Mouse (Mus musculus): Measurements from ENCODE around the gene Fbln7.
A peak's percentile ranks its signal among the peaks of the same experiment; 100 is the strongest.

Fbln7 gene

DNA sequence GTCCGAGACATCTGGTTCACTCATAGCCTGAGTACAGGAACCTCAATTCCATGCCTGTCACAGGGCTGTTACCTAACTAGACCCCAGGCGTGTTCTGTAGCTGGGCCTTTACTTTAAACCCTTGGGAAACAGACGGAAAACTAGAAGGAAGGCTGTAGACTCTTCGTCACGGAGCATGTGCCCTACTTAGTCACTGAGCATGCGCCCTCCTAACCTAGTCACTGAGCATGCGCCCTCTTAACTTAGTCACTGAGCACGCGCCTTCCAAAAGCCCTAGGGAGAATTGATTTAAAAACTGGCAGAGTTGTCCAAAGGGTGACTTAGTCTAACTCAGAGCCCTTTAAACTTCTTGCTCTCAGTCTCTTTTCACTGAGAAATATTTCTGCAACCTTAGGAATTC, at the start of gene Fbln7:
Gene Fbln7 (plus strand): TSS at position 346 of the 400 bp plus-strand sequence.
- no peak for DNase-seq

DNA sequence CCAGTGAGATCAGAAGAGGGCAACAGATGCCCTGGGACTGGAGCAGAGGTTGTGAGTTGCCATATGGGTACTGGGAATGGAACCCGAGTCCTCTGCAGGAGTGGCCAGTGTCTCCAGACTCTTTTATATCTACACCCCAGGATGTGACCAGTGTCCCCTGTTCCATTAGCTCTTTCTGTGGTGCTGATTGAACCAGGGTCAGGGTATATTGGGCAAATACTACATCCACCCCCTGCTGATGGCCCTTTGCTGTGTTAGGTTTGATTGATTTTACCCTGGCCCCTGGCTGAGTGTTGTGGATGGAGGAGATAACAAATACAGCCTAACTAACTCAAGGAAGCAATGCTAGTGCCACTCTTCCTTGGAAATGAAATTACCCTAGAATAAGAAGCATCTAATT, 46.5 kb upstream of the Fbln7 start:
- no peak for DNase-seq

DNA sequence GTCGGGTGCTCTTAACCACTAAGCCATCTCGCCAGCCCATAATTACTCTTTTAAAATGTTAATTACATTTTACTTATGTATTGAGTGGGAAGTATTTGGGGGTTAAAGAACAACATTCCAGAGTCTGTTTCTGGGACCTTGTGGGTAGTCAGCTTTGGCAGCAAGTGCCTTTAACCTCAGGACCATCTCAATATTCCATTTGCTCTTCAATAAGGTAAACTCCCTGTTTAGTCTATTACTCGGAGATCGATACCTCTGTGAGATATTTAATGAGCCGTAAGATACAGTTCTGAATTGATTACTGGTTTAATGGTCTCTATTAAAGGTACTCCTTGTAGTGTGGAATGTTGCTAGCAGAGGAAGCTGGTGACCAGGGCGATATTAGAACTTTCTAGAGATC, 45.9 kb upstream of the Fbln7 start:
- DNase-seq, result no peak

DNA sequence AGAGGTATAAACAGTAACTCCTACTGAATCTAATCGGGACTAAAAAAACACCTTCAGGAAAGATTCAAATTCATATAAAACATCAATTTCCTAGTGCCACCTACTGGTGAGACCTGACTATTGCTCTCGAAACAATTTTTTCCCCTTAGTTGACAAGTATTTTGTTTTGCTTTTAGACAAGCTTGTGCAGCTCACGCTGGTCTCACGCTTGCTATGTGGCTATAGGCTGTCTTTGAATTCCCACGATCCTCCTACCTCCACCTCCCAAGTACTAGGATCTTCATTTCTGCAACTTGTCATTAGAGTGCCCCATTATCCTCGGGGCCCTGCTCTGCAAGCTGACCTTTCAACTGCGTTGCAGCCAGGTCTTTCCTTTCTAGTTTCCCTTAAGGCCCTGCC, 45.4 kb upstream of the Fbln7 start:
- DNase-seq, result peak; percentile 77

DNA sequence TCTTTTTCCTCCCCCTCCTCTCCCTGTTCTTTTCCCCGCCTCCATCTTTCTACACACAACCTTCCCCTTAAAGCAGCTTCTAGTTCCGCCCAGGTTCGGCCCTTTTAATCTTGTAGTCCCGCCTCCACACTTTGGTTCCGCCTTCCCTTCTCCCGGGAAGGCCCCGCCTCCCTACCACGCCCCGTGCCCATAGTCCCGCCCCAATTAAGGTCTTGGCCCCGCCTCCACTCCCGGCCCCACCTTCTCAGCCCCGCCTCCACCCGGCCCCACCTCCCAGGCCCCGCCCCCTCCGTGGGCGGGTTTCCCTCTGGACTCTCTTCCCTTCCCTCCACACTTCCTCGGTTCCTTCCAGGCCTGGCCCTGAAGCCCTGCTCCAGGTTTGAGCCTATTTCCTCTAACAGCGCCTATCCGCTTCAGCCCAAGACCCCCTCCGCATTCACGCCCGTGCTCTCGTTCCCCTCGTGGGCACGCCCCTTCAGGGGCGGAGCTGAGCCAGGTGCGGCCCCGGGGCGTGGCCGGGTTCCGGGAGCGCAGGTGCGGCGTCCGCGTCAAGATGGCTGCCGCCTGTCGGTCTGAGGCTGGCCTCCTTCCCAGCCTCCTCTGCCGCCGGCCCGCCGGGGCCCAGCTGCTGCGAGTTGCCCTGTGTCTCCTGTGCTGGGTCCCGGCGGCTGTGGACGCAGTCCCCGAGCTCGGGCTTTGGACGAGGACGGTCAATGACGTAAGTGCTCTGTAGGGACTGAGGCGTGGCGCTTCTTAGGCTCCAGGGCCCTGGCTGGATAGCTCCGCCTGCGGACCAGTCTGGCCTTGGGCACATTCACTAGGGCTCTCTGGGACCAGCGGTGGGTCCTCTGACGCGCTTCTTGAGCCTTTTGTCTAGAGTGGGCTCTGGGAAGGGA, 44.7 kb upstream of the Fbln7 start, which contains the start of gene Tmem87b:
Gene Tmem87b (plus strand): TSS at position 333 of the 896 bp plus-strand sequence.
- peak; percentile 95 for DNase-seq

DNA sequence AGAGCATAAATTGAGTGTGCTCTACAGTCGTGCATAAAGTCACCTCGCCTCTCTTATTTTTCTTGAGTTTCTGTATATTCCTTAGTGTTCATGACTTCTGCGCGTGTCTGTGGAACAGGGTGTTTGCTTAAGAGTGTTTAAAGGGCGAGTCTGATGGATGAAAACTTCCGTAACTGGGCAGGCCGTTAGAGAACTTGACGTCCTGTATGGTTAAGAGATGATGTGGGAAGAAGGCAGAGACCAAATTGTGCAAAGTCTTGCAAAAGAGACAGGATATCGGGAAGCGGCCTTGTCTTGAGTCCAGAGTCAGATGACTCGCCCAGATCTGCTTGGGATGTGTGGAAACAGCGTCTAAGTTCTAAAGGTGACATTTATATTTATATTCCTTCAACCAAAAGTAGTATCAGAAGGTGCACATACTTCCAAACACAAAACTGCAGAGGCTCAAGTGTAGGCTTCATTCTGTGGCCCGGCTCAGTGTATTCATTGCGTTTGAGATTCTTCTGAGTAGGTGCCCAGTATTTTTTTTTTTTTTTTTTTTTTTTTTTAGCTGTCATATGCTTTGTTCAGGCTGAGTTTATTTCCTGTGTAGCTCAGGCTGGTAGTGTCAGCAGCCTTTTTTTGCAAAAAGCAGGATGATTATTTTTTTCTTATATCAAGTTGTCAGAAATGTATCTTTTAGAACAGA, 43.7 kb upstream of the Fbln7 start:
- no peak for DNase-seq

DNA sequence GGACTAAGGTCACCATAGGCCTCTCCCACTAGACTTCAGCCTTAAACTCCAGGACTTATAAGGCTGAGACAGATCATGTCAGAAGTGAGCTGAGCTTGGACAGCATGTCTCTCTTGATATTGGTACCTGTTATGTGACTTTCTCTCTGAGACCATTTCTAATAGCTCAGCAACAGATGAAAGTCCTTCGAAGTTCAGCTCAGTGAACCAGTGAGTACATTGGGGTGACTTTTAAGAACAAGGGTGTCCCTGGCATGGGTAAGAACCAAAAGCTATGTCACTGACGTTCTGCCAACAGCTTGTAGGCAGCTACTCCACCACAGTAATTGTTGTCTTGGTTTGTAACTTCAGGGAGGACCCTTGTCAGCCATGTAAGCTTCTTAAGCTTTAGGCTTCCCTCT, 42.1 kb upstream of the Fbln7 start:
- DNase-seq, result no peak

DNA sequence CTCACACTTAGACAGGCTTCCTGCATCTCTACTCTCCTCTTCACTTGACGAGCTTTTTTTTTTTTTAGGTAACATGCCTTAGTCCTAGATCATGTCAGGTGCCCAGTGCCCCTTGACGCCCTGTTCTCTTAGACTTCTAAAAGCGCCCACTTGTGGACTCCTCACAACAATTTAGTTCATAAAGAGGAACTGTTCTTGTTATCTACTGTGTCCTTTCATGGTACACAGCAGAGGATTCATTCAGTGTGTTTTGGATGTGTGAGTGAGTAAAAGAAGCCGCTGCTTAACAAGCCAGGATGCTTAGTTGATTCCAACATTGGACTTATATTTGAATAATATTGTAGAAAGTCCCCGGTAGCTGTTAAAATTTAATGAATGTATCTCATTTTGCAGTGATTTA, 38.9 kb upstream of the Fbln7 start:
- DNase-seq, result no peak

DNA sequence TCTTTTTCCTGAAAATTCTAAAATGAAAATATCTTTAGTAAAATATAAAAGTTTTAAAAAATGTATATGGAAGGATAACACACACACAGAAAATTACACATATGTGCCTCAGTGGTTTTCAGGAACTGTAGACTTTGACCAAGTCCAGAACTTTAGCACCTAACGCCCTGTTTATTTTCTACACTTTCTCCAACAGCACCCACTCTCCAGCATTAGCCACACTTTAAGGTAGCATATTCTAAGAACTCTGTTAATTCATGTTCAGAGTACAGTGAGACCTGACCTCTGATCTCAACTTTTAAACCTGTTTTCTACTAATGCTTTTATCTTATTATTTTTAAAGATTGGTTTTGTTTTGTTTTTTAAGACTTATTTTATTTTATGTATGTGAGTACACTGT, 35.0 kb upstream of the Fbln7 start:
- DNase-seq, result no peak

DNA sequence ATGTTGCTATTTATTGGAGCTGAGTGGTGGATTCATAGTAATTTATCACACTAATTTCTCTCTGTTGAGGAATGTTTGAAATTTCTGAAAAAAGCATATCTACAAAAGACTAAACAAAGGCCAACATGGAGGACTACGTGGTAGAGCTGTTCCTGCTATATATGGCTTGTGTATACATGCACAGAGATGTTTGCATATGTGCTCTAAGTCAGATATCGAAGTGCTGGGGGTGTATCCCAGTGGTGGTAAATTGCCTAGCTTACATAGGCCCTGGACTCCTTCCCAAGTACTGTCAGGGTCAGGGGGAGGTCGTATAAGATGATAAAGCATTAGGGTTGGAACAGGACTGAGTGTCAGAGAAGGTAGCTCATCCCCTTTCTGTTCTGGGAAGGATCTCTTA, 30.2 kb upstream of the Fbln7 start:
- no peak for DNase-seq

DNA sequence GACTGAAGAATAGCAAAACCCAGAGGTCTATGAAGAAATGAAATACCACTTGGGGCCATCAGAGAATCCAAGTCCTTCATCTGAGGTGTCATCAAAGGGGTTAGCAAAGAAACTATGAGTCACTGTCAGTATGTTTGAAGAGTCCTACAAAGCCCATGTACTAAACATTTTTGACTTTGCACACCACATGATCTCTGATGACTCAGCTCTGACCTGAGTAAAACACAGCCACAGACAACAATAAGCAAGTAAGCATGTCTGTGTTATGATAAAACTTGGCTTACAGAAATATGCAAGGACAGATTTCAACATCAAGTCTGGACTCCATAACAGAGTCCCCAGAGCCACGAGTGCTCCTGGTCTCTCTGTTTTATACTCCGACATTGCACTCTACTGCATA, 29.7 kb upstream of the Fbln7 start:
- no peak for DNase-seq

DNA sequence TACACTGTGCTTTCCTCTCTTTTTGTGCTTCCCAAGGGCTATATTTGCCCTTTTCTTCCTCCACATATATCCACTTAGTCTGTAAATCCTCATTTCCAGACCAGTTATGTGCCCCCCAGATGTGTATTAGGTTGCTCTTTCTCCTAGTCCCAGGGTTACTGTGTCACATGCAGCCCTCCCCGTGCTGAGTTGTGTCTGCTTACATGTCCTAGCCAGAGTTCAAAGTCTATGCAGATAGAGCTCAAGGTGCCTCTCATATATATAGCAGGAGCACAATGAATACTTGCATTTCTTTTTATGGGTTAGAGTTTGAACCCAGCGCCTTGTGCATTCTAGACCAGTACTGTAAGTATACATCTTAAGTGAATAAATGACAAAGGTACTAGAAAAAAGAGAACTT, 29.3 kb upstream of the Fbln7 start:
- DNase-seq, result no peak

DNA sequence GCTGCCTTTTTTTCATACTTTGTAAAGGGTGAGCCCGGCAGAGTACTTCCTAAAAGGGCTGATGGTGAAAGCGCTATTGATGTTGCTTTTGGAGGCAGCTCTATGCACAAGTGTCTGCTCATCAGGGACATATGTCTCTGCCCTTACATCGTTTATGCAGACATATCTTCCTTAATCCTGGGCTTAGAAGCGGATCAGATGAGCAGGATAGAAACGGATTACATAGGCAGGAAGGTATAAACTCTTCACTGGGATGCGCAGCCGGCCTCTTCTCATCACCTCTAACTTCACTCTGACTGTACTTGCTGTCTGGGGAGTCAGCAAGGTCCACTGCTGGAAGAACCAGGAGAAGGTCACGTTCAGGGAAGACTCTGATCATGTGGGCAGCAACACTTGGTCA, 25.2 kb upstream of the Fbln7 start:
- DNase-seq, result no peak

DNA sequence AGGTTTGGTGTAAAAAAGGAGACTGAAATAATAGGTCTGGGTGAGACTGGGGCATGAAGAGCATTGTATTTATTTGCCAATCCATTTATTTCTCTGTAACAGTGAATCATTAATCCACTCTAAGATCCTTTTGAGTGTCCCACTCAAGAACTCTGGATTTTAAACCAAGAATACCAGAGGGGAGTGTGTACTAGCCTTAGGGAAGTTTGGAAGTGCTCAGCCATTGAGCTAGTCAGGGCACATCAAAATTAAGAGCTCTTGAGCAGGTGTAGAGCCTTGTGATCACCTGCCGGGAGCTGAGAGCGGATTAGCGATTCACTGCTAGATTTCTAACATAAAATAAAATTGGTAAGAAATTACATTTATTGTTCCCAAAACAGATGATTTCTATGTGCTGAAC, 24.2 kb upstream of the Fbln7 start:
- DNase-seq, result no peak

DNA sequence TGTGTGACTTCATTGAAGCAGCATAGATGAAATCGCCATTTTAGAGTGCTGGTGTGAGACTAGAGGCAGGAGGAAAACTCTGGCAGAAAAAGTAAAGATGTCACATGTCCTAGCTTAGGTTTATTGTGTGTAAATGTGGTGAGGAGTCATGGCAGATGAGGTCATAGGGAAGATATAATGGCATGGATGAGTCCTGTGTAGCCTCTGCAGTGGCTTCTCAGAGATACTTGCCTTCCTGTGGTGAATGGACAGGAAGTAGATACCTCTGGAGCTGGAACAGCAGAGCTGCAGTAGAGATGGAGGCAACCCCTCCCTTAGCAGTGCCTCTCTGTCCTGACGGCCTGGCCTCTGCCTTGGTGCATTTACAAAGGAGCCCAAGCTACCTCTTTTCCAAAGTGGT, 23.3 kb upstream of the Fbln7 start:
- DNase-seq, result no peak

DNA sequence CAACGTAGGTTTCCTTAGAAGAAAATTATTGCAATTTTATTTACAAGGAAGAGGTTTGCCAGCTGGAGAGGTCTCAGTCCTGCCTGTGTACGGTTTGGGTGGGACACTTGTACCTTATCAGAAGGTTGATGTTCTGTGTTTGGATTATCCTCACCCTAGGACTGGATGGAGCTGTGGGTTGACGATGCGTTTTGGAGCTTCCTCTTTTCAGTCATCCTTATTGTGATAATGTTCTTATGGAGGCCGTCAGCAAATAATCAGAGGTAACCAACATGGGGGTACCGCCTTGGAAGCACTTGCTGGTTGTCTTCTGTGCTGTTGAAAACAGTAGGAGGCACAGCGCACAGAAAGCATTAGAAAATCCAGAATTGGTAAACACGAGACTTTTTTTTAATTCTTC, 20.3 kb upstream of the Fbln7 start:
- no peak for DNase-seq

DNA sequence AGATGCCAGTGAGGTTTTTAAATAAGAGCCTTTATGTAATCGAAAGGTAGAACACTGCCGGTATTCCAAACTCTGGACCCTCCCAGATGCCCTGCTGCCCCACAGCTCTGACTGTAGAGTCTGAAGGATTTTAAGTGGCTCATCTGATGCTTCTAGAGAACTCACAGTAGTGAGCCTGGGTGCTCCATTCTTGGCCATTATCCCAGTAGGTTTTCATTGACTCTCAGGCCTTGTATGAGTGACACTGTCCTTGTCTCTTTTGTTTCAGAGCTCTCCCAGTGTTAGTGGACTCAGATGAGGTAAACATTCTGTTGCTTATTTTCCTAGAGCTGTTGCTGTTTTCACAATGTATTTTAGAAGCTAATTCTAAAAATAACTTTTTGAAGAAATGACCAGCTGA, 12.7 kb upstream of the Fbln7 start:
- DNase-seq, result no peak

DNA sequence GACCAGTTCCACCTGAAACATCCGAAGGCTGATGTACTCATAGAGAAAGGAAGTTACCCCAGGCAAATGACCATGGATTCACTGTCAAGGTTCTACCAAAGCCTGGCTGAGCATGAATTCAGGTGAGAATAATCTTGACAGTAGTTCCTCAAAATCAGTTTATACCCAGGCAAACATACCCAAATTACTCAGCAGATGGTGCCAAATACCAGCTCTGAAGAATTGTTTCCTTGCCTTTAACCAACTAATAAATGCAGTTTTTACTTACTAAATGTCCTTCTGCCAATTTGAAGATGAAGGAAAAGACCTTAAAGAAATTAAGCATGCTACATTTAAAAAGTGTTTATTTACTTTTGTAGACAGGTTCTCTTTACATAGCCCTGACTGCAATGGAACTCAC, 6.1 kb upstream of the Fbln7 start:
- no peak for DNase-seq

DNA sequence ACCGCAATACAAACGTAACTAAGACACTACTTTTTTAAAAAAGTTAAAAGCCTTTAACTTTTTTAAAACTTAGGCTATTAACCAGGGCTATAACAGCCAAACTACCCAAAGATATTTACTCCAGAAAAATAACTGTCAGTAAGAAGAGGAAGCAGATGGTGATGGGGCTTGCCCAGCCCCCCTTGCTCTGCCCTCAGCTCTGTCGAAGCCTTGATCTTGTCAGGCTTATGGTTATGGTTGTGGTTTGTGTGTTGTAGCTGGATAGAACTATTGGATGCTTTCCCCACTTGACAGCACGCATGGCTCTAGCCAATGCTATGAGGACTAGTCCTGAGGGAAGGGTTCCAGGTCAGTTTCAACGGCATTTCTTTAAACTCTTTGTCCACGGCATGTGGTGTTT, 3.8 kb upstream of the Fbln7 start:
- DNase-seq, result no peak

DNA sequence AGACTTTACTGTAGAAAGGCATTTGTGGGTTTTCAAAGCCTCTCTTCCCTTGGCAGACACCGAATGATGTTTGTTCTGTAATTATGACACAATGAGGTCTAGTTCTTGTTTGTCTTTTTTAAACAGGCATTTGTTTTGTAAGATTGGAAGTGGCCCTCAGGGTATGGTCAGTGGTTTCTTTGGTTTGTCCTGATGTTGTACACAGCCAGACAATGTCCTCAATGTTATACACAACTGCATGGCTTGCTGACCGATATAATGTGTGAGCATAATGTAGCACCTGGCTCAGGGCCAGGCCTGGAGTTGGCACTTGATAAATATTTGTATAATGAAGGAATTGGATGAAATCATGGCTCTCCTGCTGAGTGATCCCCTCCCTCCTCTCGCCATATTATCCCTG, 2.9 kb upstream of the Fbln7 start:
- DNase-seq, result no peak

DNA sequence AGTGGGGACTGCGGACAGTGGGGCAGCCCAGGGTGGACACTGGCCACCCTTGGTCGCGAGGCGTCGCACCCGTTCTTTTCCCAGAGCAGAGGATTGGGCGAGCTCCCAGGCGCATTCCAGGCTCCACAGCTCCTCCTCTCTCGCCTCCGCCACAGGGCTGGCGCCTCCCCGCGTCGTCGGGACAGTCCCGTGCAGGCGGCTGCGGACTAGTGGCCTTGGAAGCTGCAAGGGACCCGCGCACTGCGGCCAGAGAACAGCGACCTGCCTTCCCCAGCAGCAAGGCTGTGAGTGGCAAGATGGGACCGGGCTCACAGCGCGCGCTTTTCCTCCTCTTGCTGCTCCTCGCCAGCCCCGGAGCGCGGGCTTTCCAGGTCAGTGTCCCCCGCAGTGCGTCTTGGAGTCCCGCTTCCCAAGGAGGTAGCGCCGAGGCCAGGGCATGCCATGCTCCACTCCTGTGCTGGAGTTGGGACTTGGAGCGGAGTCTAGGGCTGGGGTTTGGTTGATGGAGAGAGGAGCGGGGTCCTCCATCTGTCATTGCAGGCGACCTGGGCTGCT, 1.1 kb downstream of the Fbln7 start:
- DNase-seq, result peak; percentile 83

DNA sequence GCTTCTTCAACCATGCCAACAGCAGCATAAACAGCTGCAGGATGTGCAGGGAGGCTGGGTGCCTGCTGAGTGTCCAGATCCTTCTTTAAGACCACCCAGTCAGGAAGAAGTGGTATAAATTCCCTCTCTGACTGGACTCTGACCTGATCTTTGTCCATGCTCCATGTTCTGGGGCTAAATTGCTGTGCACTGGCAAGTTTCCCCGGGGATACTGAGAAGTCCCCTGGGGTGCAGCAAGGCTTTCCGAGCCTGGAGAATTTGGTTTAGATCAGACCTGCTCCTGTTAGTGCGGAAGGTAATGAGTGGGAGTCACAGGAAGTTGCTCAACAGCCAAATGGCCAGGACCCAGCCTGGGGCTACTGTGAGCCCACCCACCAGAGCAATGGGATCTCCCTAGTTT, 2.3 kb downstream of the Fbln7 start:
- no peak for DNase-seq

DNA sequence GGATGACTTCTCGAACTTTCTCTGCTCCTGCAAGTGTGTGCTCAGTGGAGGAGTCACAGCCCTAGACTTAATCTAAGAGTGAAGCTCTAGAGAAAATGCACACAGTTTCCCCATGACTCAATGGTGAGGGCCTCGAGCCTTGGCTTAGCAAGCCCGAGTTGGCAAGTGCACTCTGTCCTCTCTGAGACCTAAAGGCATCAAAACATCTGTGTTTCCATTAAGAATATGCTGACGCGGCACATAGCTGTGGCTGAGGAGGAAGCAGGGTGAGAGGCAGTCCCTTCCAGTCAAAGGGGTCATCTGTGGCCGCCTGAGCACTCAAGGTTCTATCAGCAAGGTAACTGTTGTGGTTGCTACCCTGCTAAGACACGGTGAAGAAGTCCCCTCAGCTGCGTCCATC, 8.9 kb downstream of the Fbln7 start:
- DNase-seq, result no peak

DNA sequence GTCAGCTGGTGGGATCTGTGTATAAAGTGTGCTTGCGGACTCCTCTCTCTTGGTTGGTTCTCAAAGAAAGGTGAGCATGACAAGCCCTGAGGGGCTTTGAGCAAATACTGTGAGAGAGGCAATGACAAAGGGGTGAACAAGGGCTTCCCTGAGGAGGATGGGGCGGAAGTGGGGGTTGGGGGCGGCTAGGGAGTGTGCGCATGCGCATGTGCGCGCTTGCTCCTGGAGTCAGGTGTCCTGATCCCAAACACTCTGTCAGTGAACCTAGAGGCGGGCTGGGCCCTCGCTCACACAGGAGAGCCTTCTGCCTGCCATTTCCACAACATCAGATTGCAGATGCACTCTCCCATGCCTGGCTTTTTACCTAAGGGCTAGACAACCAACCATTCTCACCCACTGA, 9.5 kb downstream of the Fbln7 start:
- DNase-seq, result no peak

Measured in embryo, embryonic 11 days (tissue).